Comparison of ENCODE assay signal across 25 mouse cellular contexts in the genomic region with DNA sequence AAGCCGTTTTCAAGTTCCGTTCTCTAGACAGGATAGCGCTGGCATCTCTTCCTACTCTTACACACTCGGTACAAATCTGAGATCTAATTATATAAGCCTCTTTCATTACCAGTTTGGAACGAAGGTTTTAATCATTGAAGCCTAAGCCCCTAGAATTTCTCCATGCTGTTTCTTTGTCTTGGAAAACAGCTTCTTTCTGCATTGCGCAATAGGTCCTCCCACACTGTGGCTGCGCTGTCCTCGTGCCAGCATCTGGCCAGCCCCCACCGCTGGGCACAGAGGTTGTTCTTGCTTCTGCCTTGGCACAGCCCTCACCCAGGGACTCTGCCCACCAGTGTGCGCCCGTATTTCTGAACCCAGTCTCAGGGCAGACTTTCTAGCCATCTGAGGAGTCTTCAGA.
DNase-seq lines count a peak whose midpoint lies in the region; ATAC-seq and TF ChIP-seq lines count a peak whose summit lies in the region.
"Had no signal": no experiment of that assay in that cellular context is flagged by ENCODE, and none has a peak within 500 bp of the region (broad histone marks: within the 10 kb centered on the region; RNA-seq: fewer than 3 reads in every experiment).

No protein-coding gene starts in this region.

- H3K27ac ChIP-seq in liver, adult 2 months (replicated peaks; ENCODE audit: insufficient read depth, low read depth, low read length) = no peak overlapping the region
- H3K27ac ChIP-seq in hindbrain, embryonic 14.5 days = no peak overlapping the region
- no peak overlapping the region for H3K27ac ChIP-seq in midbrain, embryonic 11.5 days (ENCODE audit: low read depth, low read length)
- H3K27ac ChIP-seq in hindbrain, embryonic 13.5 days = no peak overlapping the region
- H3K27ac ChIP-seq: heart, embryonic 13.5 days; kidney, embryonic 15.5 days; limb, embryonic 12.5 days; liver, embryonic 13.5 days; midbrain, embryonic 12.5 days had no signal

- no peaks in the 10 kb centered on the region for H3K79me2 ChIP-seq in liver, adult 2 months (ENCODE audit: control insufficient read depth, insufficient read depth, low read length)
- H3K79me2 ChIP-seq in myocyte (ENCODE audit: control insufficient read depth, insufficient read depth) = no peaks in the 10 kb centered on the region

- no peak for TF ChIP-seq CTCF in liver, adult 2 months (IDR thresholded peaks at IDR 0.05; ENCODE audit: low read depth, low read length)

- no peaks in the 10 kb centered on the region for H3K36me3 ChIP-seq in liver, adult 2 months (ENCODE audit: control insufficient read depth, insufficient read depth, low read length)
- H3K36me3 ChIP-seq in myocyte (ENCODE audit: control insufficient read depth, insufficient read depth) = no peaks in the 10 kb centered on the region
- no peaks in the 10 kb centered on the region for H3K36me3 ChIP-seq in hindbrain, embryonic 14.5 days (replicated peaks; ENCODE audit: control insufficient read depth, insufficient read depth)
- no peaks in the 10 kb centered on the region for H3K36me3 ChIP-seq in midbrain, embryonic 11.5 days (ENCODE audit: control insufficient read depth, insufficient read depth, low read length)
- H3K36me3 ChIP-seq in hindbrain, embryonic 13.5 days = no peaks in the 10 kb centered on the region
- H3K36me3 ChIP-seq: heart, embryonic 13.5 days; kidney, embryonic 15.5 days; limb, embryonic 12.5 days; liver, embryonic 13.5 days; midbrain, embryonic 12.5 days had no signal

- H3K4me3 ChIP-seq in liver, adult 2 months (ENCODE audit: insufficient read depth, low read depth, low read length) = no peak overlapping the region
- no peak overlapping the region for H3K4me3 ChIP-seq in myocyte
- no peak overlapping the region for H3K4me3 ChIP-seq in hindbrain, embryonic 14.5 days (replicated peaks; ENCODE audit: low read length)
- no peak overlapping the region for H3K4me3 ChIP-seq in midbrain, embryonic 11.5 days (ENCODE audit: low read depth, low read length)
- H3K4me3 ChIP-seq in hindbrain, embryonic 13.5 days = no peak overlapping the region
- H3K4me3 ChIP-seq: heart, embryonic 13.5 days; kidney, embryonic 15.5 days; limb, embryonic 12.5 days; liver, embryonic 13.5 days; midbrain, embryonic 12.5 days had no signal

- H3ac ChIP-seq in myocyte (ENCODE audit: control insufficient read depth, insufficient read length) = no peak overlapping the region

- no peak for ATAC-seq in hindbrain, embryonic 14.5 days (ENCODE audit: low FRiP score)
- ATAC-seq in midbrain, embryonic 11.5 days (ENCODE audit: low FRiP score) = no peak
- ATAC-seq in hindbrain, embryonic 13.5 days (ENCODE audit: low FRiP score) = no peak
- ATAC-seq: forebrain, embryonic 14.5 days; hindbrain, embryonic 16.5 days; Patski had no signal

- H3K4me1 ChIP-seq in liver, adult 2 months (ENCODE audit: control insufficient read depth, insufficient read depth, low read length) = no peaks in the 10 kb centered on the region
- H3K4me1 ChIP-seq in hindbrain, embryonic 14.5 days (replicated peaks; ENCODE audit: control insufficient read depth, insufficient read depth, low read length) = no peaks in the 10 kb centered on the region
- H3K4me1 ChIP-seq in midbrain, embryonic 11.5 days (ENCODE audit: control insufficient read depth, insufficient read depth, low read length) = no peaks in the 10 kb centered on the region; the same call in 1 of the 2 replicates
- 0 out of 2 replicates have a peak, but pooled peaks cover 6% of the 10 kb centered on the region for H3K4me1 ChIP-seq in hindbrain, embryonic 13.5 days (replicated peaks)
- H3K4me1 ChIP-seq: heart, embryonic 13.5 days; liver, embryonic 13.5 days had no signal

- no peak overlapping the region for H3K4me2 ChIP-seq in myocyte (ENCODE audit: low read depth)
- no peak overlapping the region for H3K4me2 ChIP-seq in hindbrain, embryonic 14.5 days (replicated peaks)
- H3K4me2 ChIP-seq in midbrain, embryonic 11.5 days = no peak overlapping the region
- H3K4me2 ChIP-seq in hindbrain, embryonic 13.5 days = no peak overlapping the region
- H3K4me2 ChIP-seq: heart, embryonic 13.5 days; kidney, embryonic 15.5 days; limb, embryonic 12.5 days; liver, embryonic 13.5 days; midbrain, embryonic 12.5 days had no signal

- no peak overlapping the region for H3K9ac ChIP-seq in liver, adult 2 months (ENCODE audit: low read depth, low read length)
- no peak overlapping the region for H3K9ac ChIP-seq in hindbrain, embryonic 14.5 days
- H3K9ac ChIP-seq in midbrain, embryonic 11.5 days (ENCODE audit: low read length) = no peak overlapping the region
- H3K9ac ChIP-seq in hindbrain, embryonic 13.5 days = no peak overlapping the region
- H3K9ac ChIP-seq: heart, embryonic 13.5 days; kidney, embryonic 15.5 days; limb, embryonic 12.5 days; liver, embryonic 13.5 days; midbrain, embryonic 12.5 days had no signal

- no peaks in the 10 kb centered on the region for H3K9me3 ChIP-seq in hindbrain, embryonic 14.5 days (ENCODE audit: control insufficient read depth, low read length)
- no peaks in the 10 kb centered on the region for H3K9me3 ChIP-seq in midbrain, embryonic 11.5 days (ENCODE audit: control insufficient read depth, low read length)
- no peaks in the 10 kb centered on the region for H3K9me3 ChIP-seq in hindbrain, embryonic 13.5 days
- H3K9me3 ChIP-seq: kidney, embryonic 15.5 days had no signal

- WGBS in liver, adult 2 months = 57% methylated on average over 11 of the region's 11 CpGs
- WGBS in hindbrain, embryonic 14.5 days = 78% methylated on average over 11 of the region's 11 CpGs
- 81% methylated on average over 11 of the region's 11 CpGs for WGBS in midbrain, embryonic 11.5 days
- 80% methylated on average over 11 of the region's 11 CpGs for WGBS in hindbrain, embryonic 13.5 days

- DNase-seq in liver, adult 2 months (ENCODE audit: extremely low read depth, low read depth, low spot score) = peak; percentile 28
- no peak for DNase-seq in liver
- DNase-seq in Muller cell, postnatal 12 days (ENCODE audit: inconsistent ontology term) = peak; percentile 25
- peak; percentile 11 for DNase-seq in brain, adult 2 months (ENCODE audit: low read depth, low spot score)
- DNase-seq in hindbrain, embryonic 14.5 days (ENCODE audit: low spot score) = no peak
- DNase-seq in midbrain, embryonic 11.5 days (ENCODE audit: low spot score, missing footprints) = no peak
- DNase-seq: adrenal gland, postnatal 14 days; B cell, adult 2 months; cerebellum, adult 18-20 months; cerebellum, postnatal 14 days; embryo, embryonic 11 days; heart, postnatal 10 days; kidney, adult 18-20 months; kidney, postnatal 25 days; liver, embryonic 13.5 days; lung, adult 18-20 months had no signal

- no peaks in the 10 kb centered on the region for H3K27me3 ChIP-seq in liver, adult 2 months (ENCODE audit: control insufficient read depth, insufficient read depth, low read length)
- no peaks in the 10 kb centered on the region for H3K27me3 ChIP-seq in myocyte (ENCODE audit: control insufficient read depth, insufficient read depth, insufficient read length)
- H3K27me3 ChIP-seq in hindbrain, embryonic 14.5 days (ENCODE audit: control insufficient read depth, insufficient read depth, low read length) = no peaks in the 10 kb centered on the region
- H3K27me3 ChIP-seq in midbrain, embryonic 11.5 days (ENCODE audit: control insufficient read depth, insufficient read depth, low read length) = 0 out of 2 replicates have a peak, but pooled peaks cover 2% of the 10 kb centered on the region
- H3K27me3 ChIP-seq in hindbrain, embryonic 13.5 days = peaks cover 8% of the 10 kb centered on the region; the same call in 1 of the 2 replicates
- H3K27me3 ChIP-seq: liver, embryonic 13.5 days; Patski had no signal

- no peak for TF ChIP-seq POLR2A in liver, adult 2 months (IDR thresholded peaks at IDR 0.05; ENCODE audit: extremely low read depth, insufficient read depth, low read length)
- TF ChIP-seq POLR2A in myocyte (IDR thresholded peaks at IDR 0.05; ENCODE audit: insufficient read length, low read depth) = no peak

TF ChIP-seq in myocyte, 11 proteins besides CTCF, POLR2A, EP300 and RAD21:
- TF ChIP-seq MYOD1 (IDR thresholded peaks at IDR 0.05; ENCODE audit: control insufficient read depth in 1 of 3, insufficient read length in 2 of 3, low read depth in 2 of 3) (no peak), CEBPB (IDR thresholded peaks at IDR 0.05; ENCODE audit: insufficient read depth, poor library complexity, severe bottlenecking) (peak; percentile 78), TCF12 (IDR thresholded peaks at IDR 0.05; ENCODE audit: insufficient read depth, poor library complexity, severe bottlenecking) (no peak), E2F4 (IDR thresholded peaks at IDR 0.05; ENCODE audit: insufficient read depth) (no peak), TCF3 (IDR thresholded peaks at IDR 0.05; ENCODE audit: insufficient read length, low read depth) (no peak)

Comparison
In these comparisons a context has a peak if more than half of its experiments do, and no peak if none do; other contexts are left out.
1. DNase-seq: peak in liver, adult 2 months (single experiment), Muller cell, postnatal 12 days (single experiment) and brain, adult 2 months (single experiment); none in liver (single experiment), hindbrain, embryonic 14.5 days (single experiment) and midbrain, embryonic 11.5 days (single experiment).